Mouse (Mus musculus): ENCODE data around the gene E2f6. TPM values are rescaled to one million over a fixed set of nuclear protein-coding genes. Genes with fewer than 3 reads are reported as not detected.

E2f6 gene
- polyA plus RNA-seq, 1 experiment from 2014 or later, result 39.8 TPM

DNA sequence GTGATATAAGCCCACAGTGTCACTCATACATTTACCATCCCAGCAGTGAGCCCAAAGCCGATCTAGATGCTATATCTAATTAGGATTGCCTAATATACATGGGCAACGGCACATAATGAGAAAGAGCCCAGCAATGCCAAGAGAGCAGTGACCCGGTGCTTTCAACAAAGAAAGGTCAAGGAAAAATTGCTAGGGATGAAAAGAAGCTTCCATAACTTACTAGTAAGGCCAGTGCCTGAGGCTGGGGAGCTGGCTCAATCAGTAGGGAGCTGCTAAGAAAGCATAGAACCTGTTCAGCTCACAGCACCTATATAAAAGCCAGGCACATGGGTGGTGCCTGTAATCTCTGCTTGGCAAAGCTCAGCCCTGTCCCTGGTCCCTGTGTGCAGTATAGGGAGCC lies 30.4 kb upstream of the E2f6 start:
- 68% methylated on average over 3 of the region's 3 CpGs for WGBS (ENCODE audit: insufficient replicate concordance)
- no peak overlapping the region for H3K4me3 ChIP-seq

DNA sequence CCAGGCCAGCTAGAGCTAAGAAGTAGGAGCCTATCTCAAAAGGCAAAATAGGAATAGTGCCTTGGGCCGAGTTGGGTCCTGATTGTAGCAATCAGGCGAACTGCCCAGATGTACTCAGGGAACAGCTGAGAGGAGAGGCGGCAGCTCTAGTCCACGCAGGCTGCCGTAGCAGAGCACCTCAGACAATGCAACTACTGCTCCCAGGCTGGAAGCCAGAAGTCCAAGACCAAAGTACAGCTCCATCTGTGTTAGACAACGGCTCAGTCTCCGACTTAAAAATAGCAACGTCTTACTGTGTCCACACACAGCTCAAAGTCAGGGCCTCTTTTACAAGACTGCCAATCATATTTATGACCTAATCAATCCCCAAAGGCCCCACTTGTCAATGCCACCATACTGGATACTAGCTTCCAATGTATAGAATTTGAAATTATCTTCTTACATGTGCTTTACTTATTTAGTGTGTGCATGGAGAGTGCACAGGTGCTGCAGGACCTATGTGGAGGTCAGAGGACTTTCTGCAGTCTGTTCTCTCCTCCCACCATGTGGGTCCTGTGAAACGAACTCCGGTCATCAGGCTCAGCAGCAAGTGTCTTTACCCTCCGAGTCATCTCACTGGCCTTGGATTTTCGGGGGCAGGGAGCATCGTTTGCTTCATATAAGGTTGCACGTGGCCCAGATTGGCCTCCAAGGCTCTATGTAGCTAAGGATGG lies 29.6 kb upstream of the E2f6 start:
- no peak overlapping the region for H3K9ac ChIP-seq
- H3K27ac ChIP-seq, result no peak overlapping the region
- no peak overlapping the region for H3K4me2 ChIP-seq
- H3K4me1 ChIP-seq, result peaks cover 4% of the 10 kb centered on the region; the same call in 1 of the 2 replicates
- no peak overlapping the region for H3K4me3 ChIP-seq
- ATAC-seq, result no peak
- no peaks in the 10 kb centered on the region for H3K9me3 ChIP-seq (replicated peaks)
- H3K36me3 ChIP-seq, result no peaks in the 10 kb centered on the region
- 73% methylated on average over 14 of the region's 14 CpGs for WGBS (ENCODE audit: insufficient replicate concordance)
- H3K27me3 ChIP-seq (replicated peaks), result no peaks in the 10 kb centered on the region

More for the DNA sequence above, 30.4 kb upstream of the E2f6 start:
- Histone ChIP-seq H3K36me3 (no peaks in the 10 kb centered on the region), H3K27me3 (replicated peaks) (no peaks in the 10 kb centered on the region), H3K9me3 (replicated peaks) (no peaks in the 10 kb centered on the region), H3K9ac (no peak overlapping the region), H3K4me1 (peaks cover 4% of the 10 kb centered on the region; the same call in 1 of the 2 replicates), H3K4me2 (no peak overlapping the region), H3K27ac (no peak overlapping the region)
- ATAC-seq, result no peak

- Histone ChIP-seq H3K4me1 (peaks cover 2% of the 10 kb centered on the region; the same call in 1 of the 2 replicates), H3K4me2 (no peak overlapping the region), H3K9me3 (replicated peaks) (no peaks in the 10 kb centered on the region), H3K9ac (no peak overlapping the region), H3K4me3 (no peak overlapping the region), H3K27me3 (replicated peaks) (no peaks in the 10 kb centered on the region), H3K27ac (no peak overlapping the region), H3K36me3 (no peaks in the 10 kb centered on the region)
- no peak for ATAC-seq
- WGBS (ENCODE audit: insufficient replicate concordance), result 54% methylated on average over 2 of the region's 2 CpGs
Measured at GRCm38 (mm10) chr12:16788600-16788999, 22.2 kb upstream of the E2f6 start.

GRCm38 (mm10) chr12:16789199-16789598 lies 21.6 kb upstream of the E2f6 start:
- Histone ChIP-seq H3K9me3 (replicated peaks) (no peaks in the 10 kb centered on the region), H3K4me2 (no peak overlapping the region), H3K27me3 (replicated peaks) (no peaks in the 10 kb centered on the region), H3K4me3 (no peak overlapping the region), H3K9ac (no peak overlapping the region), H3K4me1 (peaks cover 2% of the 10 kb centered on the region; the same call in 1 of the 2 replicates), H3K36me3 (no peaks in the 10 kb centered on the region), H3K27ac (no peak overlapping the region)
- ATAC-seq, result no peak
- 48% methylated on average over 1 of the region's 1 CpGs for WGBS (ENCODE audit: insufficient replicate concordance)

- no peak for ATAC-seq
- no peaks in the 10 kb centered on the region for H3K9me3 ChIP-seq (replicated peaks)
- H3K4me1 ChIP-seq, result peaks cover 2% of the 10 kb centered on the region; the same call in 1 of the 2 replicates
- WGBS (ENCODE audit: insufficient replicate concordance), result 44% methylated on average over 4 of the region's 4 CpGs
- no peak overlapping the region for H3K9ac ChIP-seq
- H3K4me2 ChIP-seq, result no peak overlapping the region
- no peak overlapping the region for H3K27ac ChIP-seq
- H3K4me3 ChIP-seq, result no peak overlapping the region
- H3K36me3 ChIP-seq, result no peaks in the 10 kb centered on the region
- no peaks in the 10 kb centered on the region for H3K27me3 ChIP-seq (replicated peaks)
Measured at GRCm38 (mm10) chr12:16789756-16790155, 21.0 kb upstream of the E2f6 start.

DNA sequence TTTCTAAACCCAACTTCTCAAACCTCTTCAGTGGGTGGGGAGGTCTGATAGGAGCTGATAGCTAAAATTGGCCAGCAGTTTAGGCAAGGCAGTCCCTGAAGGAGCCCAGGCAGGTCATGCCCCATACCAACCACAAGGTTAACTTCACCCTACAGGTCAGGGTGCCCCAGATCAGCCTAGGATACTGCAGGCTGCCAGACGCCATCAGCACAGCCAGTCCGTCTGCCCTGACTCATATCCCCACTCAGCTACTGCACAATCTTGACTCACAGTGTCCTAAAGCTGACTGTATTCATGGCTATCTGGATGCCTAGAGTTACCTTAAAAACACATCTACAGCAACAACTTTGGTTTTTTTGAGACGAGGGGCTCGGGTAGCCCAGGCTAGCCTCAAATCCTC lies 20.3 kb upstream of the E2f6 start:
- Histone ChIP-seq H3K4me1 (peaks cover 2% of the 10 kb centered on the region; the same call in 1 of the 2 replicates), H3K27me3 (replicated peaks) (no peaks in the 10 kb centered on the region), H3K4me3 (no peak overlapping the region), H3K9ac (no peak overlapping the region), H3K27ac (no peak overlapping the region), H3K4me2 (no peak overlapping the region), H3K9me3 (replicated peaks) (no peaks in the 10 kb centered on the region), H3K36me3 (no peaks in the 10 kb centered on the region)
- no peak for ATAC-seq
- WGBS (ENCODE audit: insufficient replicate concordance), result 39% methylated on average over 4 of the region's 4 CpGs

- Histone ChIP-seq H3K4me2 (no peak overlapping the region), H3K27me3 (replicated peaks) (no peaks in the 10 kb centered on the region), H3K9me3 (replicated peaks) (no peaks in the 10 kb centered on the region), H3K27ac (no peak overlapping the region), H3K9ac (no peak overlapping the region), H3K4me3 (no peak overlapping the region), H3K4me1 (peaks cover 2% of the 10 kb centered on the region; the same call in 1 of the 2 replicates), H3K36me3 (no peaks in the 10 kb centered on the region)
- ATAC-seq, result no peak
- 77% methylated on average over 2 of the region's 4 CpGs for WGBS (ENCODE audit: insufficient replicate concordance)
Measured at GRCm38 (mm10) chr12:16793371-16793770, 17.4 kb upstream of the E2f6 start.

GRCm38 (mm10) chr12:16795781-16796180 lies 15.0 kb upstream of the E2f6 start:
- Histone ChIP-seq H3K36me3 (no peaks in the 10 kb centered on the region), H3K27me3 (replicated peaks) (peaks cover 23% of the 10 kb centered on the region), H3K4me1 (0 out of 2 replicates have a peak, but pooled peaks cover 4% of the 10 kb centered on the region), H3K9ac (no peak overlapping the region), H3K4me2 (no peak overlapping the region), H3K27ac (no peak overlapping the region), H3K4me3 (no peak overlapping the region), H3K9me3 (replicated peaks) (no peaks in the 10 kb centered on the region)
- no peak for ATAC-seq
- 54% methylated on average over 3 of the region's 3 CpGs for WGBS (ENCODE audit: insufficient replicate concordance)

DNA sequence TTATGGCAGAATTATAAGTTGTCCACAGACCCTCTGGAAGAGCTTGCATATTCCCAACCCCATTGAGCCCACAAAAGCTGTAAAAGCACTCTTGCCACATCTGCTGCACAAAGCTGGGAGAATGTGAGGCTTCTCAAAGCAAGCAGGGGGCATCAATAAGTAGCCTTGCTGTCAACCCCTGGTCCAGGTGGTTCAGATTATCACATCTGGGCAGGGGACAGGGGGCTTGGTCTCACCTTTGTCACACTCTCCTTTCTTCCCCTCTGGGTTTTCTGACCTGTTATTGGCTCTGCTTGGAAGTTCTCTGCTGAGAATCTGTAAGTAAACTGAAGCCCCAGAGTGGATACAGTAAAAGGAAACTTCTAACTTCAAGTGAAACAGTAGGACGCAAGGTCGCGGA lies 11.9 kb upstream of the E2f6 start:
- H3K9ac ChIP-seq, result no peak overlapping the region
- H3K9me3 ChIP-seq (replicated peaks), result no peaks in the 10 kb centered on the region
- 0 out of 2 replicates have a peak, but pooled peaks cover 5% of the 10 kb centered on the region for H3K4me1 ChIP-seq
- peaks cover 39% of the 10 kb centered on the region for H3K27me3 ChIP-seq (replicated peaks)
- 60% methylated on average over 3 of the region's 3 CpGs for WGBS (ENCODE audit: insufficient replicate concordance)
- no peak overlapping the region for H3K4me3 ChIP-seq
- peak overlapping the region; percentile 4 for H3K4me2 ChIP-seq
- no peak for ATAC-seq
- H3K27ac ChIP-seq, result no peak overlapping the region
- no peaks in the 10 kb centered on the region for H3K36me3 ChIP-seq

GRCm38 (mm10) chr12:16799928-16800258 lies 10.9 kb upstream of the E2f6 start:
- no peaks in the 10 kb centered on the region for H3K36me3 ChIP-seq
- H3K4me1 ChIP-seq, result 0 out of 2 replicates have a peak, but pooled peaks cover 5% of the 10 kb centered on the region
- WGBS (ENCODE audit: insufficient replicate concordance), result 26% methylated on average over 6 of the region's 6 CpGs
- 0 out of 2 replicates have a peak, but pooled peaks have one; percentile 25 for ATAC-seq
- peaks cover 39% of the 10 kb centered on the region for H3K27me3 ChIP-seq (replicated peaks)
- H3K9ac ChIP-seq, result no peak overlapping the region
- no peaks in the 10 kb centered on the region for H3K9me3 ChIP-seq (replicated peaks)
- no peak overlapping the region for H3K27ac ChIP-seq
- H3K4me3 ChIP-seq, result peak overlapping the region; percentile 54; the same call in 1 of the 2 replicates
- H3K4me2 ChIP-seq, result peak overlapping the region; percentile 70

DNA sequence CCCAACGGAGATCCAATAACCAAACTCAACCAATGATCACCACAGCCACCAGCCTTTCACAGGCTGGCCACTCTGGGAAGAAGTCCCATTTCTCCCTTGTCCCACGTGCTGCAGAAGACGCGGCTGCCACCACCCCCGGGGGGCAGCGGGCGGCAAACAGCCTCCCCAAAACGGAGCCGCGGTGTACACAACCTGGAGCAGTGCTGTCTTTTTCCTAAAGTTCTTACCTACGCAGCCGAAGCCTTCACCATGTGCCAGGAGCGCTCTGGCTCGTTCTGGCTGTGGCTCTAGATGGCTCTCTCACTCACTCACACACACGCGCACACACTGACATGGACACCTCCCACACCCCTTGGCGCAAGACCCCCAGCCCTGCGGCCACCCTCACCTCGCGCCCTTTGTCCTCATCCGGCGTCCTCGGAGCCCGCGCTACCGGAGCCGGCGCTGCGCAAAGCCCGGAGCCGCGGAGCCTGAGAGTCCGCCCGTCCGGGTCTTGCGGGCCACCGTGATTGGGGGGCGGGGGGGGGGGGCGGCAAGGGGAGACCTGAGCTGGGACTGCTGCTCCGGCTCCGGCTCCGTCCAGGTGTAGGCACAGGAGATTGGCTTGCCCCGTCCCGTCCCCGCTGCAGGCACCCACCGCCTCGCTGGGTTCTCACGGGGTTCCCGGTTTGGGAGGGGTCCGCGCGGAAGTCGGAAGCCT lies 10.4 kb upstream of the E2f6 start, which contains the start of gene Greb1:
Gene Greb1, minus strand, starts transcription at position 628 of the 700 bp plus-strand sequence.
- H3K4me2 ChIP-seq, result peak within 1 kb of the TSS; percentile 70
- H3K36me3 ChIP-seq, result no peaks in the 10 kb centered on the region
- peak; percentile 67 for ATAC-seq
- H3K27me3 ChIP-seq (replicated peaks), result peaks cover 39% of the 10 kb centered on the region
- H3K9me3 ChIP-seq (replicated peaks), result no peaks in the 10 kb centered on the region
- no peak within 1 kb of the TSS for H3K27ac ChIP-seq
- 0 out of 2 replicates have a peak, but pooled peaks cover 5% of the 10 kb centered on the region for H3K4me1 ChIP-seq
- H3K4me3 ChIP-seq, result peak within 1 kb of the TSS; percentile 54
- WGBS (ENCODE audit: insufficient replicate concordance), result under 1% methylated on average over 52 of the region's 53 CpGs
- peak within 1 kb of the TSS; percentile 44 for H3K9ac ChIP-seq

DNA sequence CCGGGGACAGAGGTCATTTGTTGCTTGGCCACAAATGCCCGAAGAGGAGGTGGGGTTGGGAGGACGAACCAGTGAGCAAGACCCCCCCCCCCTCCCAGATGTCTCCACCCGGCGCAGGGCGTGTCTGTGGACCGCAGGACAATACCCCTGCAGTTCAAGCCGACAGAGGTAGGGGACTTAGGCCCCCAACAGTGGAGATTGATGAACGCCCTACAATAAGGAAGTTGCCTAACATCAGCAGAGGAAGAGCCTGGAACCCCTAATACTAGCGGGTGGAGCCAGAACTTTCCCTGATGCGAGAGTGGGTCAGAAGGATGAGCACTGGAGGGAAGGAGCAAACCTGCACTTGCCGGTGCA lies 9.8 kb upstream of the E2f6 start:
- Histone ChIP-seq H3K4me3 (peak overlapping the region; percentile 54), H3K4me1 (0 out of 2 replicates have a peak, but pooled peaks cover 5% of the 10 kb centered on the region), H3K36me3 (no peaks in the 10 kb centered on the region), H3K4me2 (peak overlapping the region; percentile 70), H3K9ac (peak overlapping the region; percentile 44), H3K27ac (no peak overlapping the region), H3K27me3 (replicated peaks) (peaks cover 43% of the 10 kb centered on the region), H3K9me3 (replicated peaks) (no peaks in the 10 kb centered on the region)
- peak; percentile 30 for ATAC-seq
- 2% methylated on average over 11 of the region's 12 CpGs for WGBS (ENCODE audit: insufficient replicate concordance)
